Mouse (Mus musculus): ENCODE results near the gene Mdm4. TPM values are rescaled to one million over a fixed set of nuclear protein-coding genes. Genes with fewer than 3 reads are reported as not detected.

The Mdm4 gene
- polyA plus RNA-seq, 1 experiment from 2014 or later = 35.7 TPM

DNA sequence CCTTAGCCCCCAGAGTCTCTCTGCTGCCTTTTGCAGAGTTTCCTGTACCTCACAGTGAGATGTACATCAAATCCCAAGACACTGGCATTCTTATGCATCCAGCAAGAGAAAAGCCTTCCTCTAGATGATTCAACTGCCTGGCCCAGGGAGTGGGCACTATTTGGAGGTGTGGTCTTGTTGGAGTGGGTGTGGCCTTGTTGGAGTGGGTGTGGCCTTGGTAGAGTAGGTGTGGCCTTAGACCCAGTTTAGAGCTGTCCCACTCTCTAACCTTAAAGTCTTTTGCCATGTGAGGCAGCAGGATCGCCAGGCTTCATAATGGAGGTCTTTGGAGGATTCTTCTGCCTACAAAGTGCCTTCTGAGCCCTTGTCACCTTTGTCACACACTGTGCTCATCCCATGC, 120.4 kb downstream of the Mdm4 start:
- H3K4me3 ChIP-seq (ENCODE audit: low read depth, low read length) = no peak overlapping the region
- H3K27me3 ChIP-seq (ENCODE audit: control insufficient read depth, insufficient read depth, low read length) = no peaks in the 10 kb centered on the region
- DNase-seq (ENCODE audit: low spot score) = no peak
- H3K9ac ChIP-seq (replicated peaks; ENCODE audit: low read length) = no peak overlapping the region
- no peak overlapping the region for H3K27ac ChIP-seq (replicated peaks; ENCODE audit: low read depth, low read length)
- ATAC-seq (replicated peaks; ENCODE audit: insufficient number of reproducible peaks, low FRiP score, low TSS enrichment, low read depth) = no peak
- H3K9me3 ChIP-seq (replicated peaks; ENCODE audit: control insufficient read depth, low read length) = no peaks in the 10 kb centered on the region
- H3K4me1 ChIP-seq (ENCODE audit: control insufficient read depth, insufficient read depth, low read length) = no peaks in the 10 kb centered on the region; the same call in 1 of the 2 replicates
- H3K36me3 ChIP-seq (replicated peaks; ENCODE audit: control insufficient read depth, insufficient read depth, low read depth, low read length) = no peaks in the 10 kb centered on the region
- H3K4me2 ChIP-seq (ENCODE audit: low read depth, low read length) = no peak overlapping the region
- WGBS = 67% methylated on average over 1 of the region's 1 CpGs

Small RNAs within 50 kb of the gene (microRNA-seq; reads per million reads assigned to microRNA genes)
- gene Gm44300 (ENCODE audit: borderline number of aligned reads) = not detected

Other genes with a start within 250 kb of the Mdm4 start
- gene Lrrn2, start 150.3 kb downstream of the Mdm4 start, polyA plus RNA-seq (2014; fragmentation: Nextera tagmentation; extraction: Ambion mirVana) = 3.0 and 3.5 TPM in 2 replicates
- 6.5 and 8.2 TPM in 2 replicates for gene Pik3c2b, start 15.1 kb upstream of the Mdm4 start, polyA plus RNA-seq (2014; fragmentation: Nextera tagmentation; extraction: Ambion mirVana)
- 41.5 and 42.1 TPM in 2 replicates for gene Ppp1r15b, start 100.6 kb upstream of the Mdm4 start, polyA plus RNA-seq (2014; fragmentation: Nextera tagmentation; extraction: Ambion mirVana)
- 2.0 and 2.8 TPM in 2 replicates for gene Plekha6, start 133.6 kb upstream of the Mdm4 start, polyA plus RNA-seq (2014; fragmentation: Nextera tagmentation; extraction: Ambion mirVana)